Mouse (Mus musculus) heart, postnatal 0 days (tissue): ENCODE data around the gene Nacc2.

Experiments used
- CTCF ChIP-seq: IDR thresholded peaks from 2 replicates; pipeline ENCODE4 v1.5.1; 2016; ENCODE audit warnings: antibody characterized with exemption, control low read depth, low read depth
- EP300 ChIP-seq: IDR thresholded peaks from 2 replicates; pipeline ENCODE4 v1.6.1; 2016; ENCODE audit warnings: antibody characterized with exemption, low read depth

DNA sequence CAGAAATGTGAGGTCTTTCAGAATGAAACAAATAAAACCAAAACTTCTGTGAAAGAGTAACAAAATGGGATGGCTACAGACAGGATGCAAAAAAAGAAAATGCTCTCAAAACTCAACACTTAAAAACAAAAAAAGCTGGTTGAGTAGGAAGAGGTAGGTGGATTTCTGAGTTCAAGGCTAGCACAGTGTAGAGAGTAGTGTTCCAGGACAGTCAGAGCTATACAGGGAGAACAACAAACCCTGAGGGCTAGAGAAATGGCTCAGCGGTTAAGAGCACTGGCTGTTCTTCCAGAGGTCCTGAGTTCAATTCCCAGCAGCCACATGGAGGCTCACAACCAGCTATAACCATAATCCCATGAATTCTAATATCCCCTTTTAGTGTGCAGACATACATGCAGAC, 54.4 kb downstream of the Nacc2 start:
- no peak for TF ChIP-seq EP300
- TF ChIP-seq CTCF, result no peak
